Mouse (Mus musculus) natural killer cell, adult 2 months (primary cell): ENCODE data around the gene Sox5.
"Not testable (repeated sequence)": the region's sequence is repeated elsewhere in the genome, so short reads cannot be mapped to it uniquely, and the experiment has no call there.

Source experiments
- DNase-seq, 2 experiments: peaks; one replicate each; pipeline ENCODE4 v3.0.0; 2022; ENCODE audit warnings: low spot score in 2 of 2

Gene Sox5

DNA sequence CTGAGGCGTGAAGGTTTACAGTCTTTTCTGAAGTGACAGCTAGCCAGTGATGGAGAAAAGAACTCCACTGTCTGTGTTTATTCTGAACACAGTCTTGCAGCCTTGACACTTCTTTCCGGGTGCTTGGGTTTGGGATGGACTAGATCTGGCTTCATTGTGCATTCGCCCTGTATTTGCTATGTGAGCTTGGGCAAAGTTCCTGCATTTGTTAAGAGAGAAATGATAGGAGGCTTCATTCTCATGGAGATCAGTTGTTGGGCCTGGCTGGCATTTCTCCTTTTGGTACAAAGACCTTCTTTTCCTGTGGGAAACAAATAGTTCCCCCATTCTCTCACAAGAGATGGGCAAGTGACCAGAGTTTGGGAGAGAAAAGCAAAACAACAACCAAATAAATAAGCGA, 490.3 kb downstream of the Sox5 start:
- DNase-seq: no peak

DNA sequence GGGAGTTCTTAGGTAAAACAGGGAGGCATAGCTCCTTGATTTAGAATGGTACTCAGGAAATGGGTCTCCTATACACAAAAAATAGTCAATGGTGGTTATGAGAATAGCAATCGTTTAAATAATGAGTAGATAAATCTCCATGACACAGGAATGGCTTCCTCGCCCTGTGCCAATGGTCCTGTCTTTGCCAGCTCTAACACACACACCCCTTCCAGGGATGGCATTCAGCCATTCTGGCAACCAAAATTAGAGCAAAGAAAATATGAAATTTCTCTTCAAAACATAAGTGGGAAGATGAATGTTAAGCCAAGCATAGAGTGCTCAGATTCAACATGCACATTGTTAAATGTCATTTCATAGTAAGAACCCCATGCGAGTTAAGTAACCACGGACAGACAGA, 495.7 kb downstream of the Sox5 start:
- no peak for DNase-seq

DNA sequence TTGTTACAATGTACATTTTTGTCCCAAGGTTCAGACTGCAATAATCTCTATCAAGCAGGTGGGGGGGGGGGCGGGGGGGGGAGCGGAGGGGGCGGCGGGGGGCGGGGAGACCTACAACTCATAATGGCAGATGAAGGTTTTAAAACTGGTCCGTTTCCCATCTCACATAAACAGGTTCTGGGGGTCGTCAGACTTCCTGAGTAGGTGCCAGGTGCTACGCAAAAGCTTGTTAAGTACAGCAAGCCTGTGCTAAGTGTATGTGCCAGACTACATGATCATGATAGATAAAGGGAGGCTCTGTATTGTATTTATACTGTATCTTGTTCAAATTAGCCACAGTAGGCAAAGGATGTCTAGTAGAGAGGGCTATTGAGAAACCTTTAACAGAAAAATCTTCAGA, 498.6 kb downstream of the Sox5 start:
- DNase-seq: no peak

DNA sequence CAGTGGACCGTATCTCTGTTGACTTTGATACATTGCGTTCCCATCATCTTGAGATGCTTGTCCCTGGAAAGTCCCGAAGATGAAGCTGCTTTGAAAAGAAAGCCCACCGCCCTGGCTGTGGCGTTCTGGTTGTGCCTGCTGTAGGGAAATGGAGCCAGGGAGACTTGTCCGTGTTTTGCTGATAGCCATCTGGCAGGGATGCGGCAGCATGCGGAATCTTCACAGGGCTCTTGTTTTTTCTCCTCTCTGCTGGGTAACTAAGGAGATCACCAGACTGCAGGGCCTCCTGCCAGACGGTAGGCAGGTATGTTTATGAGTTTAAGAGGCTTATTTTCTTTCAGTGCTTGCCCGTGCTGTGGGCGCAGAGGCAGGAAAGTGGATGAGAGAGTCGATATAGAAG, 499.0 kb downstream of the Sox5 start:
- DNase-seq: no peak

DNA sequence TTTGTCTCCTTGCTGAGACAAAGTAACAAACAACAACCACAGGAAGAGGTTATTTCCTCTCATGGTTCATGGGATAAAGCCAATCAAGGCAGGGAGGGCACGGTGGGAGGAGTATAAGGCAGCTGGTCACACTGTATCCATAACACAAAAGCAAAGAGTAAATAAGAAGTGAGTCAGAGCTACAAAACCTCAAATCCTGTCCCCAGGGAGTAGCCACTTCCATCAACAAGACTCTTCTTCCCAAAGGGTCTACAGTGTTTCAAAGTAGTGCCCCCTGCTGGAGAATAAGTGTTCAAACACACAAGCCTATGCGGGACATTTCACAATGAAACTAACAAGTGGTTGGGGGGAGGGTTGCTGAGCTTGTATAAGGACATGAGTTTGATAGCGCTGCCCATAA, 500.1 kb downstream of the Sox5 start:
- no peak for DNase-seq

DNA sequence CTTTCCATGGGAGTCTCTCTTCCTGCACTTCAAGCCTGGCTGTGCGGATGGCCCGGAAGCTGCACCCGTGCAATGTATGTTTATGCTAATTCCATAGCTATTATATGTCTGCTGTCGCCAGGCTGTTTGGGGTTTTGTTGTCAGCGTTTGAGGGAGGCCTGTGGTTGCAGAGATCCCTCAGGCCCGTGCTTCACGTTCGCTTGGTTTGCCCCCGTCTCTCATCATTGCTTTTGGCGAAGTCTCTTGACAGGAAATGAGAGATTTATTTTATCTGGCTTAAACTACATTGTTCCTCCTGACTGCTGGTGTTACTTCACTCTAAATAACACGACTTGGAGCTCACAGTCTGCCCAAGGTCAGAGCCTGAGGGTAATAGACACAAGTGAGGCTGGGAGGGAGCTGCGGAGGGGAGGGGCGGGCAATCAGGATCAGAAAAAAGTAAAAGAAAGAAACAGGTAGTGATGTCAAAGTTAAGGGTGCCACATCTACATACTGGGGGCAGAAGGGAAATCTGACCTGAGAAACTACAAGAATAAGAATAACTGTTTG, 503.2 kb downstream of the Sox5 start:
- no peak for DNase-seq

DNA sequence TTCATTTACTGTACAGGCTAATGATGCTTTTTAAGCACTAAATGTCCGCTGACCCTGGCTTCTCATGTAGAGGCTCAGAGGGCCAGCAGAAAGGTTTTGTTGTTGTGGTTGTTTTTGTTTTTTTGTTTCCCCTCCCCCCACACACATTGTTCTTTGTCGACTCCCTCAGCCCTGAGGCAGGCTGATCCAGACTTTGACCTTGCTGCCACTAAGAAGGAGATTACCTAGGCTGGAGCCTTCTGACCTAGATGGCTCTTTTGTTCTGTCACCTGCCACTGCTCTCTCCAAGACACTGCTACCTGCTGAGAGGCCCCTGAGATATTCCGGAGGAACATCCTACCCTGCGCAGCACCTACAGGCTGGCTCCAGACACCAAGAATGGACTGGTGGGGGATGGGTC, 508.4 kb downstream of the Sox5 start:
- DNase-seq: not testable (repeated sequence)

DNA sequence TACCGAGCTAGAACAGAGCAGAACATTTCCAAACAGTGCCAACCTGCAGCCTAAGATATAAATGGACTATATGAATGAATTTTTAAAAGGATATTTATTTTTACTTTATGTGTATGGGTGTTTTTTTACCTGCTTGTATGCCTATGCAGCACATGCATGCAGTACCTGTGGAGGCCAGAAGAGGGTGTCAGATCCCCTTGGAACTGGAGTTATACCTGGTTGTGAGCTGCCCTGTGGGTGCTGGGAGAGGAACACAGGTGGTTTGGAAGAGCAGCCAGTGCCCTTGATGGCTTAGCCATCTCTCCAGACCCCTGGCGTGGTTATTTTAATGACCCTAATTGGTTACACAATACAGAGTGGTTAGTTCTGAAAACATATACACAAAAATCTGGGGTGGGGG, 510.5 kb downstream of the Sox5 start:
- peak in 1 of 2 experiments; percentile 8 for DNase-seq

DNA sequence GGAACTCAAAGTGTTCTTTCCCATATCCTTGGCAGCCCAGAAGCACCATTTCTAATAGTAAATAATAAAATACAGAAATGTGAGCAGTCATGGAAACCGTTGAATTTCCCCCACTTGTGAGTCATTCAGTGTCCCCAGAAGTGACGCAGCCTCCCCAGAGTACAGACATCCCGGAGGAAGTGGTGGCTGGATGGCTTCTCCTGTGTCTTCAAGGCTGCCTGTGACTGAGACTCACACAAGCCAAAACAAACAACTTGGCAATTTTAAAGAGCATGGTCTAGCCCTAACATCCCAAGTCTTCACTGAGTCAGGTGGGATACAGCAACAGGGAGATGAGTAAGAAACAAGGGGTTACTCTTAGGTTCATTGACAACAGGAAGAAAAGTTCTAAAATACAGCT, 511.5 kb downstream of the Sox5 start:
- no peak for DNase-seq

DNA sequence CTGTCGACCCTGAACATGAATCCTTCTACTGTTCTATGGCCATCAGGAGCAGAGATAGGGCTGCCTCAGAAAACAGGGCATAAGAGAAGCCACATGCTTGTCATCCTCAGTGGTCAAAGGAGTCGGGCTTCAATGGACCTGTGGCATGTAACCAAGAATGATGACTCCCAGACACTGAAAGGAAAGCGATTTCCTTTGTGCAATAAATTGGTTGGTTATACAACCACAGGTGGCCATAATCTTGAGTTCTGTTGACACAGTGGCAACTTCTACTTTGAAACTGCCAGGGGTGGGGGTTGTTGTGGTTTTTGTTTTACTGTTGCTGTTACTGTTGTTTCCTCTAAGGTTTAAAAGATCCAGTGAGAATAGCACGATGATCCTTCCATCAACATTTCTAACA, 512.1 kb downstream of the Sox5 start:
- no peak for DNase-seq

DNA sequence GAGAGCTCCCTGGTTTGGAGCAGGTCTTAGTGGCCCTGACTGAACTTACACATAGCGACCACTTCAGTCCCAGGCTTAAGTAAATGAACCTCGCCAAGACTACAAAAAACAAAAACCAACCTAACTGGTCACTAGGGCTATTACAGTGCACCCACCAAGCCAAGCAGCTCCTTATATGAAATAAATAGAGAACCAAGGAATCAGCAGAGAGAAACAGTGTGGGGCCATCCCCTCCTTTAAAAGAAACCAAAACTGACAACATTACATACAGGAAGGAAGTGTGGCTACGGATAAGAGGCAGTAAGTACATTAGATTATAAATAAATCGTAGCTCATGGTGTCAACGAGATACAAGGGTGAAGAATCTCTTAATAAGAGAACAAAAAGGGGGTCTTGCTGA, 516.0 kb downstream of the Sox5 start:
- peak; percentile 2 to 10 for DNase-seq

DNA sequence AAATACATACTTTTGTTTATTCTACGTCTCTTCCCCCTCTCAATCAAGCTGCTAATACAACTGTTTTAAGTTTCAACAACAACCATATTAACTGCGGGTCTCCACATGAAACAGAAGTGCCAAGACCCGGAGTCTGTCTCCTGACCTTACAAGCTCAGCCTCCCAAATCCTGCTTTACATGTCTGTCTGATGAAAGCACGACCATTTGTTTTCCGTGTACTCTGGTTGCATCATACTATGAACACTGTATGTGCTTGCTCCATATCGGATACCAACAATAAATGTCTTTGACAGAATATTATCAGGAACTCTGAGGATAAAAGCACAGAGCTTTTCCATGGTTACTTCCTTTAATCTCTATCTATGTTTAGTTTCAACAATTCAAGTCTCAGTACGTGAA, 516.8 kb downstream of the Sox5 start:
- no peak for DNase-seq

DNA sequence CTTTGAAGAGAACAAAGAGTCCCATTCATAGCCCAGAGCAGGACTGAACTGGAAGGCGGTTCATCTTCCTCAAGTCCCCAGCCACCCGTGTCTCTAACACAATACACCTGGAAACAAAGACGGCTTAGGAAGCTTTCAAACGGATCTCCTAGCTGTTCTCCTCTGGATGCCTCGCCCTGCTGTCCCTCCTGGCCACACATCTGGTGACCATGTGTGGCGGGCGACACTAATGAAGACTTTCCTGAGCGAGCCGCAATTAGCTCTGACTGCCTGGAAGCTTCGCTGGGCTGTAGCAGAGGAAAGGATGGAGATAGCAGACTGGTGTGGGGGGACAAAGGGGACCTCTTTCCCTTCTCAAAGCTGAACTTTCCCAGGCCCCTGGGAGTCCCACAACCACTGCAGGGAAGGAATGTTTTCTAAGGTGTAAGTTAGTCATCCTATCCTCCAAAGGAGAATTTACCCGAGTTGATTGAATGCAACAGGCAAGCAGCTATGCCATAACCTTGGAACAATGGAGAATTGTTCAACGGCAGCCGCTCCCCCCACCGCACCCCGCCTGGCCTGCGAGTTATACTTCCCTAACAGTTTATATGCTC, 517.4 kb downstream of the Sox5 start:
- DNase-seq: no peak

DNA sequence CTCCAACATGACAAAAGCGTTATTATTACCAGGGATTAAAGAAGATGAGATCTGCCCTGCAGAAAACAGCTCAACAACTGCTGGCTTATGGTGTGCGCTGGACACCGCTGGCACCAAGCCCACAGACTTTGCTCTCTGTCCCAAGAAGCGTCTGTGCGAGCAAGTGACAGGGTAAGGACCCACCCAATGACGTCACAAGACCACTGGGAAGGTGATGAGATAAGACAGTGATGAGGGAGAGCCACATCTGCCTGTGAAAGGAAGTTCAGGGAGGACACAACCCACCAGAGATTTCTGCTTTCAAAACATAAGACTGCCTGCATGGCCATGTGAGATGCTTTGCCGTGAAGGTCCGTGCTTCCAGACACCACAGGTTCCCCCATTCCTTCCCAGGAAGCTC, 525.3 kb downstream of the Sox5 start:
- no peak for DNase-seq

DNA sequence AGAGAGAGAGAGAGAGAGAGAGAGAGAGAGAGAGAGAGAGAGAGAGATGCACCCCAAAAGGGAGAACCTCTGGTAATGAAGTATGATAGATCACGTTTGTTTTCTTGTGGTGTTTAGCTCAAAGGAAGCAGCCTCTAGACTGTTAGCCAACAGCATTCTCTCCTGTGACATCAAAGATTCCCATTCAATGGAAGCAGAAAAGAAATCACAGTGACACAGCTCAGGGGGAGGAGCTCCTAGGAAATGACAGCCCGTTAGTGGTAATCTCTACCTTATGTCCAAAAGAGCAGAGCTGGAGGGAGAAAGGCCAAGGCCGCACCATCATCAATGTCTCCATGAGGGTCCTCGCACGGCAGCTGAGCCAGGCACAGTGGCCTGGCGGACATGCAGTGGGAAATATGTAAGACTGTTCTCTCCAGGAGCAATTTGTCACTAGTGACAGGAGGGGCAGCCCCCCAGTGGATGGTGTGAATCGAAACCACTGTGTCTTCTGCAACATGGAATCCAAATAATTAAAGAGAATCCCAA, 529.5 kb downstream of the Sox5 start:
- DNase-seq: no peak

DNA sequence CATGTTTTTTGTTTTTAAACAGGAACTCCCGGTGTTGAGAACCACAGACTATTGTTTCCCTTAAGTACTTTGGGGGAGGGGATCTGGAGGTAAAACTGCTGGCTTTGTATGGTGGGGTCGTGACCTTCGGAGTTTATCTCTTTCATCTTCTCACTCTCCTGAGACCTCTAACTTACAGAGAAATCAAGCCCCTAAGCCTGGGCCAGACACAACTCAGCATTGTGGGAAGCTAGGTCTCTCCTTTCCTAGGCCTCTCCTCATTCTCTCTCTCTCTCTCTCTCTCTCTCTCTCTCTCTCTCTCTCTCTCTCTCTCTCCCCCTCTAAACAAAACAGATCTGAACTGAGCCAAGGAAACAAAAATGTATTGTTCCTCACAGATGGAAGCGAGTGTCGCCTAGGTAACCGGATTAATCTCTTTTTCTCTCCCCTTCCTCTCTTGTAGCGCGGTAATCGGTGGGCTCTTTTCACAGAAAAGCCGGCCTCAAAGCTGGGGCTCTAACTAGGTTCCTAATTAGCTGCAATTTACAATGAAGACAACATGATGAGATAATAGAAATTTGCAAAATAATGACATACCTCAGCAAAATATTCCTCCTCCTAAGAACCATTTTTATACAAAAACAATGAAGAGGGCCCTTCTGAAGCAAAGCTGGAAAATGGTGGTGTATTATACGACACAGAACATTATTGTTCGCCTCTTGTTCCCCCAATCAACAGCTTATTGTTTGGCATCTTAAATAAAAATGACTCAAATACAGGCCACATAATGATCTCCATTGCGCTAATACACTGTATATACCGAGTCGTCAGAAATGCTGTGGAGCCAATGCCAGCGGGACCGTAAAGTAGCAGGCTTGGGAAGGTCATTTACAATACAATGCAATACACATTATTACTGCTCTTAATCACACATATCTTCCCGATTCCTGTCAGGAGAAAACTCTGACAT, 530.3 kb downstream of the Sox5 start:
- no peak for DNase-seq

DNA sequence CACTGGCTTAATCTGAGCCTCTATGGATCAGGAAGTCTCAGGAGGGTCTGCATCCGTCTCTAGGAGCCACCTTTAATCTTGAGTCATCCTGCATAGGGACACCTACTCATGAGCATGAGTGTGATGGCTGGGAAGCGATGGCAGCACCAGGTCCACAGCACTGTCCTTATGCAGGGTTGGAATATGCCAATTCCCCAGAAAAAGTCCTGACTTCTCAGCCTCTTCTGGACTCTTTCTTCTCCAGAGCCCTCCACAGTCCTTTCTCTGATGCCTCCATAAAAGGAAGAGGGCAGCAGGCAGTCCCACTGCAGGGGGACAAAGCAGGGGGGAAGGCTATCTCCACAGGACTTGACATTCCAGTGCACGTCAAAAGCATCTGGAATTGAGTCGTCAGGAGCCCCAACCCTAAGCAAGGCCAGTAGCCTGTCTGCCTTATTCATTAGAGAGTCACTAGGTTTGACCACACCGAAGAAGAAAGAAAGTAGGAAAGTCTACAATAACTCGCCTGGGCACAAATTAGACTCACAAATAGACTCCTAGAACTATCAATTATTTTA, 531.1 kb downstream of the Sox5 start:
- DNase-seq: no peak

DNA sequence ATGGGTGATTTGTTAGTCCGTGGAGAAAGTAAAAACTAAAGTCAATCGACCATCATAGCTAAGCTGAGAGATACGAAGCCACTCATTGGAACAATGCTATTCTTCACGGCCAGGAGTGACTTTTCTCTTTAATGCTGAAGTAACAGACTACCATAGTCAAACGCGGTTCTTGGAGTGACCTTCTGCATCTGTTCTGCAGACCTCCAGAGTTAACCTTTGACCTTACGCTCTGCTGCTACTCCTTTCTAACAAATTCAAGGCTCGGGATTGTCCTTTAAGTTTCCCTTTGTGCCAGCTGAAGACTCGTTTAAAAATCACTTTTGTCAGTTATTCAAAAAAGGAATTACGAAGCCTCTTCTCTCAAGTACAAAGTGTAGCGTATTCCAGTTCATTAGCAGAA, 545.2 kb downstream of the Sox5 start:
- no peak for DNase-seq

DNA sequence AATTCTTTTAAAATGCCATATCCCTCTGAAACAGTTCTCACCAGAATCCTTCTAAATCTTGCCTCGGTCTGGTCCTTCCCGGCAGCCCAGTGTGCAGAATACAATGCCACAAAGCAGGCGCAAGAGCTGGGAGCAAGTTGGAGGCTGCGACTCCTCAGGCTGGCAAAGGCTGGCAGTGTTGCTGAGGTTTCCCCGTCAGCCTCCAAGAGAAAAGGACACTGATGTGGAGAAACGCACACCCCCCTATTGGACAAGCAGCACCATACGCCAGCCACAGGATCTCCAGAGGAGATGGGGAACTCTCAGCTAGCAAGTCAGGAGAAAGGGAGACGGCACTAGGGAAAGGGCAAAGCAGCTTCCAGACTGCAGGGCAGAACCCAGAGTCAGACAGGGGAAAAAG, 577.8 kb downstream of the Sox5 start:
- no peak for DNase-seq

DNA sequence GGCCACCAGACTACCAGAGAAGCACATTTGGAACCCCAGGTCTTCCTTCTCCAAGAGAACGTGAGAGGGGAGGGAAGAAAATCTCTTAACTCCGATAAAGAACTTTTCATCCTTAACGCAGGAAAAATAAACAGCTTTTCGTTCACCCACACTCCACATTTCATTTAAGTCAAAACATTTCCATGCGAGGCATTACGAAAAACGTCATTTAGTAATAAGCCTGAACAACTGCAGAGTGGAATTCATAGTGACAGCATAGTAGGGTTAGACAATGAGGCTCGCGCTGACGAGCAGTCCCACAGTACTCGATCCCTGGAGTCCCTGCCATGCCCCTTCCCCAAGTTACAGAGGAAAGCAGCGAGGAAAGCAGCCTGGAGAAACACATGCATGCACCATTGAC, 578.8 kb downstream of the Sox5 start:
- DNase-seq: no peak

DNA sequence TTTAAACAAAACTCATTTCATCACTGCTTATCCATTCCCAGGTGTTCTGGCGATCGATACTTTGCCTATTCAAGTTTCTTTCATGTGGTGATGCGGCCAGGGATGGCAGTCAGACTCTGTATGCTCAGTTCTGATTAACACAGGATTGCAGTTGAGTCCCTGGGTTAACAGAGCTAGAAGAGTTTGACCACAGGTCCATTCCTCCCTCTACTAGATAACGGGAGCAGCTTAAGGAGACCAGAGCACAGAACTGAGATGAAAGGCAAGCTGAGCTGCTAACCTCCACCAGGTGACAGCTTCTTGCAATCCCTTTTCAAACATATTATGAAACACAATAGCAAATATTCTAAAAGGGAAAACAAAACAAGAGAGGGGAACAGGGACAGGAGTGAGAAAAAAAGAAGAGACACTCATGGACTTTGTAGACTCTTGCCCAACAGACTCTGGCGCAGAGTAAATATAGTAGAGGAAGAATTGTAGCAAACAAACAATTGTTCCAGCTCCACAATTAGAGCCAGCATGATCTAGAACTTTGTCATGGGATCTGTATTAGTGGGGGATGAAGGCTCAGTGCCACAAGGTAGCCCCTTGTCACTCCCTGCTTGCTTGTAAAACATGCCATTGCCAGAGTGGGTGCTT, 580.3 kb downstream of the Sox5 start:
- DNase-seq: no peak
